Mouse (Mus musculus): Measurements from ENCODE around the gene 9030025P20Rik. TPM values are rescaled to one million over a fixed set of nuclear protein-coding genes. Genes with fewer than 3 reads are reported as not detected.
A peak's percentile ranks its signal among the peaks of the same experiment; 100 is the strongest.
"Not testable (repeated sequence)": the region's sequence is repeated elsewhere in the genome, so short reads cannot be mapped to it uniquely, and the experiment has no call there.

Gene 9030025P20Rik
- total RNA-seq (2021), result 8.7 and 9.6 TPM in 2 replicates
- long read RNA-seq, partial matches to known transcripts, result 6 of 8 reads
- long read RNA-seq, other reads (novel, unspliced or antisense), result 1 of 8 reads

GRCm38 (mm10) chr17:14978362-14979038 lies at the start of gene 9030025P20Rik, which contains the start of gene Gm3417:
Gene 9030025P20Rik, plus strand, starts transcription at chr17:14978468.
Gene Gm3417, minus strand, starts transcription at chr17:14978790.
- DNase-seq, result not testable (repeated sequence)

- DNase-seq, result no peak
Observed at GRCm38 (mm10) chr17:14928631-14929030, 49.6 kb upstream of the 9030025P20Rik start.

GRCm38 (mm10) chr17:14930697-14931096 lies 47.6 kb upstream of the 9030025P20Rik start:
- no peak for DNase-seq

- DNase-seq, result no peak
Observed at GRCm38 (mm10) chr17:14931469-14931868, 46.8 kb upstream of the 9030025P20Rik start.

GRCm38 (mm10) chr17:14935280-14935679 lies 43.0 kb upstream of the 9030025P20Rik start:
- not testable (repeated sequence) for DNase-seq

- no peak for DNase-seq
Observed at GRCm38 (mm10) chr17:14935841-14936605, 42.2 kb upstream of the 9030025P20Rik start.

- DNase-seq, result not testable (repeated sequence)
Observed at GRCm38 (mm10) chr17:14942181-14942580, 36.1 kb upstream of the 9030025P20Rik start.

GRCm38 (mm10) chr17:14943009-14943728 lies 35.1 kb upstream of the 9030025P20Rik start, which contains the start of the genes Wdr27 and 1600012H06Rik:
Gene Wdr27, minus strand, starts transcription at chr17:14943158.
Gene 1600012H06Rik, plus strand, starts transcription at chr17:14943184.
- peak; percentile 99 for DNase-seq

GRCm38 (mm10) chr17:14943729-14944059 lies 34.6 kb upstream of the 9030025P20Rik start:
- DNase-seq, result no peak

GRCm38 (mm10) chr17:14944551-14944950 lies 33.7 kb upstream of the 9030025P20Rik start:
- no peak for DNase-seq

GRCm38 (mm10) chr17:14949161-14949827 lies 29.0 kb upstream of the 9030025P20Rik start:
- DNase-seq, result no peak

GRCm38 (mm10) chr17:14953452-14953851 lies 24.8 kb upstream of the 9030025P20Rik start:
- DNase-seq, result no peak

GRCm38 (mm10) chr17:14958686-14959327 lies 19.5 kb upstream of the 9030025P20Rik start:
- DNase-seq, result no peak

- no peak for DNase-seq
Observed at GRCm38 (mm10) chr17:14959979-14960378, 18.3 kb upstream of the 9030025P20Rik start.

GRCm38 (mm10) chr17:14960520-14960919 lies 17.7 kb upstream of the 9030025P20Rik start:
- peak; percentile 17 for DNase-seq

GRCm38 (mm10) chr17:14960951-14961556 lies 17.2 kb upstream of the 9030025P20Rik start, which contains the start of gene Phf10:
Gene Phf10, minus strand, starts transcription at chr17:14961273.
- DNase-seq, result peak; percentile 54

- not testable (repeated sequence) for DNase-seq
Observed at GRCm38 (mm10) chr17:14961557-14962154, 16.6 kb upstream of the 9030025P20Rik start.

- DNase-seq, result not testable (repeated sequence)
Observed at GRCm38 (mm10) chr17:14968373-14968913, 9.8 kb upstream of the 9030025P20Rik start.

- DNase-seq, result not testable (repeated sequence)
Observed at GRCm38 (mm10) chr17:14977718-14978361, 428 bp upstream of the 9030025P20Rik start.

Measured in adrenal gland, postnatal 25 days (tissue).